Mouse (Mus musculus) limb, embryonic 13.5 days (tissue): ENCODE data around the gene Cic. TPM values are rescaled to one million over a fixed set of nuclear protein-coding genes. Genes with fewer than 3 reads are reported as not detected.

Experiments
- ATAC-seq: fragments of 200-750 bp; cut with Nextera tagmentation; 2 replicates; pipeline ENCODE4 v1.8.0; 2017; ENCODE audit warnings: low read depth, moderate number of reproducible peaks, moderate TSS enrichment; ENCODE audit not compliant: low FRiP score
- H3K27ac ChIP-seq: fragments of 300-500 bp; sonication (generic); 2 replicates; pipeline ENCODE4 v1.5.1; 2015; ENCODE audit warnings: inconsistent platforms, mild to moderate bottlenecking, moderate library complexity
- H3K27me3 ChIP-seq: fragments of 300-500 bp; sonication (generic); 2 replicates; pipeline ENCODE4 v1.6.1; 2015; ENCODE audit warnings: mild to moderate bottlenecking, inconsistent platforms
- H3K36me3 ChIP-seq: fragments of 300-500 bp; sonication (generic); 2 replicates; pipeline ENCODE4 v1.6.1; 2015; ENCODE audit warnings: inconsistent platforms, mild to moderate bottlenecking, moderate library complexity
- H3K4me1 ChIP-seq: fragments of 300-500 bp; sonication (generic); 2 replicates; pipeline ENCODE4 v1.6.1; 2015; ENCODE audit warnings: inconsistent platforms
- H3K4me2 ChIP-seq: fragments of 300-500 bp; sonication (generic); replicated peaks from 2 replicates; pipeline ENCODE4 v1.6.1; 2015; ENCODE audit warnings: inconsistent platforms, mild to moderate bottlenecking, moderate library complexity
- H3K4me3 ChIP-seq: fragments of 300-500 bp; sonication (generic); 2 replicates; pipeline ENCODE4 v1.5.1; 2015; ENCODE audit warnings: moderate library complexity, mild to moderate bottlenecking, inconsistent platforms
- H3K9ac ChIP-seq: fragments of 300-500 bp; sonication (generic); 2 replicates; pipeline ENCODE4 v1.6.1; 2015; ENCODE audit warnings: mild to moderate bottlenecking, inconsistent platforms
- H3K9me3 ChIP-seq: fragments of 300-500 bp; sonication (generic); 2 replicates; pipeline ENCODE4 v1.6.1; 2016; ENCODE audit warnings: inconsistent platforms
- WGBS: fragments of 180-500 bp; shearing (Covaris S2); methylation state at CpG from one replicate; pipeline ENCODE4 v1.1.7; 2015; 5-methylcytosine and 5-hydroxymethylcytosine counted together
- polyA plus RNA-seq: library from polyadenylated mRNA; unstranded; fragments of >200 nt; fragmentation: Nextera tagmentation; extraction: Ambion mirVana; gene quantifications from 2 replicates; pipeline ENCODE4 v1.2.1, GENCODE M21; 2015

The Cic gene
- polyA plus RNA-seq, 1 experiment from 2014 or later, result 43.6 TPM

GRCm38 (mm10) chr7:25246759-25247137 lies 20.8 kb upstream of the Cic start:
- peak overlapping the region; percentile 97 for H3K4me3 ChIP-seq
- H3K27me3 ChIP-seq, result no peaks in the 10 kb centered on the region
- H3K27ac ChIP-seq, result peak overlapping the region; percentile 99
- peak overlapping the region; percentile 97 for H3K4me2 ChIP-seq
- no peak for ATAC-seq
- peak overlapping the region; percentile 96 for H3K9ac ChIP-seq
- H3K9me3 ChIP-seq, result no peaks in the 10 kb centered on the region
- WGBS, result 47% methylated on average over 4 of the region's 4 CpGs
- H3K36me3 ChIP-seq, result peaks cover 47% of the 10 kb centered on the region
- peaks cover 54% of the 10 kb centered on the region for H3K4me1 ChIP-seq

GRCm38 (mm10) chr7:25247498-25247897 lies 20.0 kb upstream of the Cic start:
- Histone ChIP-seq H3K36me3 (peaks cover 40% of the 10 kb centered on the region), H3K4me3 (peak overlapping the region; percentile 97), H3K4me1 (peaks cover 61% of the 10 kb centered on the region), H3K9ac (peak overlapping the region; percentile 96), H3K27me3 (no peaks in the 10 kb centered on the region), H3K4me2 (peak overlapping the region; percentile 97), H3K27ac (peak overlapping the region; percentile 99), H3K9me3 (no peaks in the 10 kb centered on the region)
- 23% methylated on average over 3 of the region's 3 CpGs for WGBS
- ATAC-seq, result no peak

GRCm38 (mm10) chr7:25248018-25248647 lies 19.4 kb upstream of the Cic start:
- H3K4me1 ChIP-seq, result peaks cover 61% of the 10 kb centered on the region
- ATAC-seq, result peak; percentile 13; the same call in 1 of the 2 replicates
- WGBS, result under 1% methylated on average over 18 of the region's 18 CpGs

GRCm38 (mm10) chr7:25248846-25249313 lies 18.6 kb upstream of the Cic start:
- Histone ChIP-seq H3K27ac (peak overlapping the region; percentile 99), H3K27me3 (no peaks in the 10 kb centered on the region), H3K9me3 (no peaks in the 10 kb centered on the region), H3K9ac (peak overlapping the region; percentile 96), H3K36me3 (peaks cover 26% of the 10 kb centered on the region), H3K4me2 (peak overlapping the region; percentile 97), H3K4me3 (peak overlapping the region; percentile 97), H3K4me1 (peaks cover 61% of the 10 kb centered on the region)
- ATAC-seq, result no peak; the same call in 1 of the 2 replicates
- under 1% methylated on average over 25 of the region's 25 CpGs for WGBS

More at GRCm38 (mm10) chr7:25248018-25248647, 19.4 kb upstream of the Cic start:
- H3K36me3 ChIP-seq, result peaks cover 34% of the 10 kb centered on the region
- H3K4me2 ChIP-seq, result peak overlapping the region; percentile 97
- H3K9me3 ChIP-seq, result no peaks in the 10 kb centered on the region
- peak overlapping the region; percentile 99 for H3K27ac ChIP-seq
- H3K9ac ChIP-seq, result peak overlapping the region; percentile 96
- peak overlapping the region; percentile 97 for H3K4me3 ChIP-seq
- no peaks in the 10 kb centered on the region for H3K27me3 ChIP-seq

GRCm38 (mm10) chr7:25249314-25250140 lies 18.0 kb upstream of the Cic start:
- H3K9me3 ChIP-seq, result no peaks in the 10 kb centered on the region
- peak overlapping the region; percentile 97 for H3K4me3 ChIP-seq
- H3K36me3 ChIP-seq, result peaks cover 20% of the 10 kb centered on the region
- H3K4me2 ChIP-seq, result peak overlapping the region; percentile 97
- H3K4me1 ChIP-seq, result peaks cover 55% of the 10 kb centered on the region
- H3K9ac ChIP-seq, result peak overlapping the region; percentile 96
- peak overlapping the region; percentile 99 for H3K27ac ChIP-seq
- no peaks in the 10 kb centered on the region for H3K27me3 ChIP-seq
- ATAC-seq, result peak; percentile 55
- WGBS, result under 1% methylated on average over 45 of the region's 73 CpGs

GRCm38 (mm10) chr7:25250141-25250972 lies 17.1 kb upstream of the Cic start, which contains the start of gene Erf:
TSS of gene Erf (minus strand) at chr7:25250761.
- peaks cover 11% of the 10 kb centered on the region for H3K36me3 ChIP-seq
- H3K27me3 ChIP-seq, result no peaks in the 10 kb centered on the region
- peak; percentile 81 for ATAC-seq
- peaks cover 47% of the 10 kb centered on the region for H3K4me1 ChIP-seq
- H3K27ac ChIP-seq, result peak within 1 kb of the TSS; percentile 99
- WGBS, result under 1% methylated on average over 77 of the region's 81 CpGs
- peak within 1 kb of the TSS; percentile 97 for H3K4me3 ChIP-seq
- peak within 1 kb of the TSS; percentile 96 for H3K9ac ChIP-seq
- H3K4me2 ChIP-seq, result peak within 1 kb of the TSS; percentile 97
- H3K9me3 ChIP-seq, result no peaks in the 10 kb centered on the region

- ATAC-seq, result peak; percentile 37
- no peaks in the 10 kb centered on the region for H3K9me3 ChIP-seq
Observed at GRCm38 (mm10) chr7:25251071-25251791, 16.3 kb upstream of the Cic start.

GRCm38 (mm10) chr7:25251822-25252221 lies 15.7 kb upstream of the Cic start:
- WGBS, result 20% methylated on average over 8 of the region's 8 CpGs

More at GRCm38 (mm10) chr7:25251071-25251791, 16.3 kb upstream of the Cic start:
- 2% methylated on average over 22 of the region's 22 CpGs for WGBS
- Histone ChIP-seq H3K36me3 (peaks cover 3% of the 10 kb centered on the region; the same call in 1 of the 2 replicates), H3K27ac (peak overlapping the region; percentile 99), H3K27me3 (no peaks in the 10 kb centered on the region), H3K4me1 (peaks cover 38% of the 10 kb centered on the region), H3K4me3 (peak overlapping the region; percentile 97), H3K4me2 (peak overlapping the region; percentile 97), H3K9ac (peak overlapping the region; percentile 96)

GRCm38 (mm10) chr7:25261896-25262295 lies 5.6 kb upstream of the Cic start:
- Histone ChIP-seq H3K27me3 (no peaks in the 10 kb centered on the region), H3K4me2 (no peak overlapping the region), H3K9me3 (no peaks in the 10 kb centered on the region), H3K4me3 (no peak overlapping the region), H3K9ac (no peak overlapping the region), H3K36me3 (no peaks in the 10 kb centered on the region), H3K4me1 (peaks cover 4% of the 10 kb centered on the region), H3K27ac (no peak overlapping the region)
- 95% methylated on average over 1 of the region's 1 CpGs for WGBS
- ATAC-seq, result no peak

More at GRCm38 (mm10) chr7:25251822-25252221, 15.7 kb upstream of the Cic start:
- Histone ChIP-seq H3K27ac (peak overlapping the region; percentile 99), H3K4me2 (peak overlapping the region; percentile 97), H3K27me3 (no peaks in the 10 kb centered on the region), H3K9me3 (no peaks in the 10 kb centered on the region), H3K9ac (peak overlapping the region; percentile 96), H3K4me3 (peak overlapping the region; percentile 97), H3K36me3 (no peaks in the 10 kb centered on the region), H3K4me1 (peaks cover 32% of the 10 kb centered on the region)
- no peak for ATAC-seq

GRCm38 (mm10) chr7:25263968-25264870 lies 3.3 kb upstream of the Cic start:
- Histone ChIP-seq H3K9ac (no peak overlapping the region), H3K27ac (no peak overlapping the region), H3K4me2 (no peak overlapping the region), H3K4me3 (no peak overlapping the region), H3K27me3 (no peaks in the 10 kb centered on the region), H3K36me3 (no peaks in the 10 kb centered on the region), H3K4me1 (peaks cover 12% of the 10 kb centered on the region), H3K9me3 (no peaks in the 10 kb centered on the region)
- no peak for ATAC-seq
- WGBS, result 33% methylated on average over 17 of the region's 17 CpGs
